Mouse (Mus musculus) forebrain, embryonic 16.5 days (tissue): ENCODE data around the gene G6pdx. TPM values are rescaled to one million over a fixed set of nuclear protein-coding genes. Genes with fewer than 3 reads are reported as not detected.

Source experiments
- ATAC-seq: fragments of 200-750 bp; cut with Nextera tagmentation; 2 replicates; pipeline ENCODE4 v1.8.0; 2017; ENCODE audit warnings: mild to moderate bottlenecking, moderate library complexity
- H3K27ac ChIP-seq: fragments of 300-500 bp; sonication (generic); 2 replicates; pipeline ENCODE4 v1.5.1; 2014; ENCODE audit warnings: low read length, control low read depth
- H3K27me3 ChIP-seq: fragments of 300-500 bp; sonication (generic); replicated peaks from 2 replicates; pipeline ENCODE4 v1.6.1; 2014; ENCODE audit warnings: low read length; ENCODE audit not compliant: control insufficient read depth, insufficient read depth
- H3K36me3 ChIP-seq: fragments of 300-500 bp; sonication (generic); 2 replicates; pipeline ENCODE4 v1.6.1; 2014; ENCODE audit not compliant: control insufficient read depth, insufficient read depth
- H3K4me1 ChIP-seq: fragments of 300-500 bp; sonication (generic); replicated peaks from 2 replicates; pipeline ENCODE4 v1.6.1; 2014; ENCODE audit warnings: low read length; ENCODE audit not compliant: control insufficient read depth, insufficient read depth
- H3K4me2 ChIP-seq: fragments of 300-500 bp; sonication (generic); 2 replicates; pipeline ENCODE4 v1.6.1; 2014; ENCODE audit warnings: mild to moderate bottlenecking, low read length, control low read depth
- H3K4me3 ChIP-seq: fragments of 300-500 bp; sonication (generic); replicated peaks from 2 replicates; pipeline ENCODE4 v1.5.1; 2014; ENCODE audit warnings: mild to moderate bottlenecking, low read length, control low read depth
- H3K9ac ChIP-seq: fragments of 300-500 bp; sonication (generic); replicated peaks from 2 replicates; pipeline ENCODE4 v1.6.1; 2014; ENCODE audit warnings: low read depth, low read length, control low read depth
- H3K9me3 ChIP-seq: fragments of 300-500 bp; sonication (generic); 2 replicates; pipeline ENCODE4 v1.6.1; 2016; ENCODE audit warnings: low read length; ENCODE audit not compliant: control insufficient read depth
- WGBS: fragments of 180-500 bp; shearing (Covaris S2); extraction: QIAGEN DNeasy Blood & Tissue Kit; methylation state at CpG from one replicate; pipeline ENCODE4 v1.1.7; 2014; 5-methylcytosine and 5-hydroxymethylcytosine counted together
- polyA plus RNA-seq: library from polyadenylated mRNA; unstranded; fragments of >200 nt; fragmentation: Nextera tagmentation; extraction: Ambion mirVana; gene quantifications from 2 replicates; pipeline ENCODE4 v1.2.1, GENCODE M21; 2015

Gene G6pdx
- polyA plus RNA-seq, 1 experiment from 2014 or later, result 60.7 TPM

DNA sequence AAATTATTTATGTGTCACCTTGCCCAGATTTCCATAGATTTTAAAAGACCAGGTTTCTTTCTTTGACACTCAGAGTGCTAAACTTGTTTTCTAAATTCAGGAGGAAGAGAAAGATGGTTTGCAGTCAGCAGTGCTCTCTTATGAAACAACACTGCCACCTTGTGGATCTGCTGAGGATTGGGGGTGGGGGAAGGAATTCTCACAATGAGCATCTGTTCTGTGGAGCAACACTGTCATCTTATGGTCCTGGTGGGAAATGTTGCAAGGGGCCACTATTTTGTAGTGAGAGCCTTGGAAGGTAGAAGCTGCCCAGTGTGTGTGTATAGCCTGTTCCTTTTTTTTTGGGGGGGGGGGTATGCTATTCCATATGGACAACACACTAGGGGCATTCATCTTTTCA is 15.6 kb downstream of the G6pdx start:
- 0 out of 2 replicates have a peak, but pooled peaks cover 2% of the 10 kb centered on the region for H3K36me3 ChIP-seq
- H3K9ac ChIP-seq, result no peak overlapping the region
- H3K27ac ChIP-seq, result no peak overlapping the region
- H3K4me3 ChIP-seq, result no peak overlapping the region
- H3K27me3 ChIP-seq, result no peaks in the 10 kb centered on the region
- no peaks in the 10 kb centered on the region for H3K4me1 ChIP-seq
- no peaks in the 10 kb centered on the region for H3K9me3 ChIP-seq
- no peak overlapping the region for H3K4me2 ChIP-seq
- peak; percentile 87 for ATAC-seq

DNA sequence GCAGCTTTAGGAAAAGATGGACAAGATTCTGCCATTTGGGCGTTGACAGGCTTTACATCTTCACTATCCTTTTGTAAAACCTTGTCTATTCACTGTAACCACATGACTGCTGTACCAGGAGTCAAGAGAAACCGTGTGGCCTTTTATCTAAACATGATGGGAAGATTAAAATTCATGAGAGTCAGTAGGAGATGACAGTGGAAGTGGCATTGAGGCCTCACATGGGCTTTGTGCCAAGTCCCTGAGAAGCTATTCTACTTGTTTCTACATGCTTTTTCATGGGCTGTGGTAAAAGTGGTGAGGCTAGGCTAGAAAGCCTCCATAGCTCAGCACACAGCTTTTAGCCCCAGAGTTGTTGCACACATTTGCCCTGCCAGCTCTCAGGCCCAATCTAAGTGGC is 20.7 kb downstream of the G6pdx start:
- Histone ChIP-seq H3K27me3 (no peaks in the 10 kb centered on the region), H3K4me2 (no peak overlapping the region), H3K27ac (no peak overlapping the region), H3K9me3 (no peaks in the 10 kb centered on the region), H3K4me1 (no peaks in the 10 kb centered on the region), H3K9ac (no peak overlapping the region), H3K4me3 (no peak overlapping the region), H3K36me3 (no peaks in the 10 kb centered on the region)
- ATAC-seq, result no peak
- WGBS, result 62% methylated on average over 2 of the region's 2 CpGs

DNA sequence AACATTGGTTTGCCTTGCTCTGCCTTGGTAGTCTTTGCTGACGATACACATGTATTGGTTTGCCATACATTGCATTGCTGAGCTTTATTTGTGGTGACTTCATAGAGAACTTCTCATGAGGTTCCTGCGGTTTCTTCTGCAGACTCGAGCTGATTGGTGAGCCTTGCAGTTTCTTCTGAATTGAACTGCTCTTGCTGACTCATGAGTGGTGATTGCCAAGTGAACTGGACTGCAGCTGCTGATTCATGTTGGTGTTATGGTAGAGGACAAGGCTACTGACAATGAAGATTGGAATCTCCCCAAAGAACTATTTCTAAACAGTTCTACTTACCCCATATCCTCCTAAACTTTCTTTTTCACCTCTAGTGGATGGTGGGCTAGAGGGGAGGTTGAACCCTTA is 28.9 kb downstream of the G6pdx start:
- ATAC-seq, result no peak
- no peak overlapping the region for H3K4me2 ChIP-seq
- no peaks in the 10 kb centered on the region for H3K36me3 ChIP-seq
- H3K27me3 ChIP-seq, result no peaks in the 10 kb centered on the region
- no peaks in the 10 kb centered on the region for H3K9me3 ChIP-seq
- no peak overlapping the region for H3K4me3 ChIP-seq
- H3K9ac ChIP-seq, result no peak overlapping the region
- no peak overlapping the region for H3K27ac ChIP-seq
- 85% methylated on average over 3 of the region's 3 CpGs for WGBS
- no peaks in the 10 kb centered on the region for H3K4me1 ChIP-seq

DNA sequence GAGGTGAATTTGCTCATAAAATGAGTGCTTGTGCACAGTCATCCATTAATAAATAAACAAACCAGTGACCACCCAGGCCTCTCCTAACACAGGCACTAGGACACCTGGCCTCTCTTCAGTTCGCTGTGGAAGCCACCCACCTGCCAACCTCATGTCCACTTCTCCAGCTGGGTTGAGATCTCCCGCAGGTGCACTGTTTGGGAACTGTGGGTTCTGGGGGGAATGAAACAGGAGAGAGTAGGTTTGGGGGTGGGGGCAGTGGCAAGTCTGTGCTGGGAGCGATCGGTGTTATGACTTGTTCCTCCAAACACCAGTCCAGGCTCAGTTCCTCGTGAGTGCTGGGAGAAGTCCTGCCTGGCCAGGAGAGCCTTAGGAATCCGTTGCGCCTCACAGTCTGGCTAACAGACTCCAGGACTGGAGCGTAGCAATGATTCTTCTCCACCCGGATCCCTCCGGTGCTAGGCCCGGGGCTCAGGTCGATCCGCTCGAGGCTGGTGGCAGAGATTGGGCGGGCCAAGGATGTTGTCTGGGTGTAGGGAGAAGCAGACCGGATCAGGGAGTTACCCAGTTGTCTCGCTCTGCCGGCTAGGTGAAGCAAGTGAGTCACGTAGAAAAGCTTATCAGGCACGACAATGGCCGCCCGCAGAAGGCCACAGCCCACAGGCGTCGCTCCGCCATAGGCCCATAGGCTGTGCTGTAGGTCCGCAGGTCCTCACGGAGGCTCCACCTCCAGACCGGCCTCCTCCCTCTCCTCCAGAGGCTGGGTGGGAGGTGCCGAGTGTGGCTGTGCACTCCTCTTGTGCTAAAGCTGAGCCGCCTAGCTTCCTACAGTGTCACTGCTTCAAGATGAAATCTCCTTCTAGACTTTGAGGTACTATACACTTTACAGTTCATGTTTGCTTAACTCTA is 36.2 kb downstream of the G6pdx start, which contains the start of the genes Fam3a and Ikbkg:
Gene Fam3a (minus strand): TSS at position 738 of the 909 bp plus-strand sequence.
Gene Ikbkg (plus strand): TSS at position 756 of the 909 bp plus-strand sequence.
- Histone ChIP-seq H3K36me3 (no peaks in the 10 kb centered on the region), H3K4me3 (peak within 1 kb of the TSS; percentile 54), H3K27me3 (no peaks in the 10 kb centered on the region), H3K9ac (peak within 1 kb of the TSS; percentile 78), H3K4me1 (peaks cover 9% of the 10 kb centered on the region), H3K27ac (peak within 1 kb of the TSS; percentile 75), H3K4me2 (peak within 1 kb of the TSS; percentile 67), H3K9me3 (no peaks in the 10 kb centered on the region)
- ATAC-seq, result peak; percentile 100
- WGBS, result 20% methylated on average over 30 of the region's 30 CpGs

DNA sequence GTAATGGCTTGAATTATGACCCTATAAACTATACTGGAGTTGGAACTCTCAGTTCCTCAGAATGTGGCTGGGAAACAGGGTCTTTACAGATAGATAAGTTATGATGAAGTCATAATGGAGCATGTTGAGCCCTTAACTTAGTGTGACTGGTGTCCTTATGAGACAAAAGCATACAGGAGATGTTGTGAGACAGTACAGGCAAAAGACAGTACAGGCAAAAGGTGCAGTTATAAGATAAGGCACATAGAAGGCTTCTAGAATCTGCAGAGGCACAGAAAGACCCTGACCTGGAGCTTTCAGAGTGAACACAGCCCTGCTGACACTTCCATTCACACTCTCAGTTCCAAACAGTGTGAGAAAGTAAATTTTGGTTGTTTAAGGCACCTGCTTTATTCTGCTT is 40.8 kb downstream of the G6pdx start:
- Histone ChIP-seq H3K9ac (no peak overlapping the region), H3K36me3 (no peaks in the 10 kb centered on the region), H3K27ac (no peak overlapping the region), H3K4me1 (peaks cover 6% of the 10 kb centered on the region), H3K27me3 (no peaks in the 10 kb centered on the region), H3K9me3 (no peaks in the 10 kb centered on the region), H3K4me2 (no peak overlapping the region), H3K4me3 (no peak overlapping the region)
- ATAC-seq, result no peak

DNA sequence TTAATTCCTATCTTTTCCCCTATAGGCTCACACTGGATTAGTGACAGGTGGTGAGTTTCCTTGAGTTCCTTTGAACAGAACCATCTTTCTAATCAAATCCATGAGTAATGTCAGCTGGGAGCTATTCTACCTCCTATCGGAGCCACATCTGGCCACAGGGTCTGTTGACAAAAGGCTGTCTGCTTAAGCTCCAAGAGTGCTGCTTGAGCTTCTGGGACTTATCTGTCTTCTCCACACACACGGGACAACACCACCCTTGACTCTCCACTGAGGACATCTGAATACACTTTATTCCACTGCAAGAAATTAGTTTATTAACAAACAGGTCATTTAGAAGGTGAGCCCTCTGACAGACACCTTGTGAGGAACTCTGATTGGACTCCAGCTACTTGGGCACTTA is 44.5 kb downstream of the G6pdx start:
- H3K4me2 ChIP-seq, result no peak overlapping the region

DNA sequence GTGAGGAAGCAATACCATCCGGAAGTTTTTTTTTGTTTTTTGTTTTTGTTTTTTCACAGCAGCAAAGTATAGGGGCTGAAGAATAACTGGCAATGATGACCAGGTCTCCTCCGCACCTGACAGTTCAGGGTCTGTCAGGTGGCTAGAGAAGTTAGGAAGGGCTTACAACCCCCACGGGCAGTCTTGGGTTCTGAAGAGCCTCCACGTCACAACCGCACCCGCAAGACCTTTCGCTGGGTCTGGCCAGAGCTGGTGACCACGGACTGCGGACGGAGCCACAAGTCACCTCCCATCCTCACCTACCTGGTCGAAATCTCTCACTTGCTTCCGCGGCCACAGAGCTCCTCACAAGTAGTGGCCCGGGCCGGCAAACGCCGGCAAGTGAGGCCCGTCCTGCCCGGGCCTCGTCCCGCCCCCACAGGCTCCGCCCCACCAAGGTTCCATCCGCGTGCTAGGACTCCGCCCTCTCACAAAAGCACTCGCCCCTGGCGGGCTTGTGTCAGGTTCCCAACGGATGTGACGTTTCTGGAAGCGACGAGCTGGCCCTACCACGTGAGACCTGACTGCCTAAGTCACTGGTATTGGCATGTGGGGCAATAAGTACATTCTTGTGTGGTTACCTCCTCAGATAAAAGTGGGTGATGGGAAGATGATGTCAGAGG is 56.0 kb downstream of the G6pdx start, which contains the start of the genes Ubl4a and Slc10a3:
Gene Ubl4a (minus strand): TSS at position 331 of the 662 bp plus-strand sequence.
Gene Slc10a3 (minus strand): TSS at position 462 of the 662 bp plus-strand sequence.
- peak; percentile 91 for ATAC-seq
- peak within 1 kb of the TSS; percentile 66 for H3K4me2 ChIP-seq
- H3K9ac ChIP-seq, result peak within 1 kb of the TSS; percentile 56
- no peak within 1 kb of the TSS for H3K27ac ChIP-seq
- no peaks in the 10 kb centered on the region for H3K9me3 ChIP-seq
- no peaks in the 10 kb centered on the region for H3K36me3 ChIP-seq
- no peaks in the 10 kb centered on the region for H3K27me3 ChIP-seq
- H3K4me3 ChIP-seq, result peak within 1 kb of the TSS; percentile 50
- WGBS, result 24% methylated on average over 32 of the region's 32 CpGs
- peaks cover 4% of the 10 kb centered on the region for H3K4me1 ChIP-seq

More for the DNA sequence above, 44.5 kb downstream of the G6pdx start:
- Histone ChIP-seq H3K27me3 (no peaks in the 10 kb centered on the region), H3K36me3 (no peaks in the 10 kb centered on the region), H3K27ac (no peak overlapping the region), H3K4me3 (no peak overlapping the region), H3K9me3 (no peaks in the 10 kb centered on the region), H3K9ac (no peak overlapping the region), H3K4me1 (no peaks in the 10 kb centered on the region)
- no peak for ATAC-seq
- WGBS, result 89% methylated on average over 2 of the region's 2 CpGs

DNA sequence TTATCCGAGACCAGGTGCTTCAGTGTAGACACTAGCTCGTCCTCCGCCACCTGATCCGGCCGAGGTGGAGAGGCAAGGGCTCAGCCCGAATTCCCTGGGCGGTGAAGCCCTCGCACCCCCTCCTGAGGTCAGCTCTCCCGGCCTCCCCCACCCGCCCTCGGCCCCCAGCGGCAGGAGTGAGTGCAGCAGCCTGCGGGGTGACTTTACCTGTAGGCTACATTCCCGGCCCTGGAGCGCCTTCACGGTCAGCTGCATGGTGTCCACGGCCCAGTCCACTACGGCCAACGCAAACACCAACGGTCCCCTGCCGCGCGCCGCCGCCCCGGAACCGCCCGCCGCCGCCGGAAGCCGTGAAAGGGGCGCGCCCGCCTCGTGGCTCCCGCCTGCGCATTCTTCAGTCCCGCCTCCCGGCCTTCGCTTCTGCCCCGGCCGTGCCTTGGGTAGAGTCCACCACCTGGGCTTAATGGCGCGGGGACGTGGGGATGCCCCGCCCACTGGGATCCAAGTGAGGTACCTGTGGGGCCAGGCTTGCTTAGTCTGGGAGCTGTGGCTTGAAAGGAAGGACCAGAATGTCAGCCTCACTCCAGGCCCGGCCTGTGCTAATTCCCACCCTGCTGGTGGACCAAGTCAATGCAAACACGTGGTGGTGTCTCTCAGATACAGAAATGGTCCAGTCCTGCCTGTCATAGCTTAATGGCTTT is 60.6 kb downstream of the G6pdx start:
- ATAC-seq, result peak; percentile 77
- H3K27ac ChIP-seq, result peak overlapping the region; percentile 41; the same call in 1 of the 2 replicates
- H3K27me3 ChIP-seq, result no peaks in the 10 kb centered on the region
- H3K4me1 ChIP-seq, result peaks cover 11% of the 10 kb centered on the region
- peak overlapping the region; percentile 82 for H3K9ac ChIP-seq
- WGBS, result 27% methylated on average over 20 of the region's 49 CpGs
- H3K9me3 ChIP-seq, result no peaks in the 10 kb centered on the region
- H3K4me3 ChIP-seq, result peak overlapping the region; percentile 63
- H3K36me3 ChIP-seq, result no peaks in the 10 kb centered on the region
- H3K4me2 ChIP-seq, result peak overlapping the region; percentile 62

DNA sequence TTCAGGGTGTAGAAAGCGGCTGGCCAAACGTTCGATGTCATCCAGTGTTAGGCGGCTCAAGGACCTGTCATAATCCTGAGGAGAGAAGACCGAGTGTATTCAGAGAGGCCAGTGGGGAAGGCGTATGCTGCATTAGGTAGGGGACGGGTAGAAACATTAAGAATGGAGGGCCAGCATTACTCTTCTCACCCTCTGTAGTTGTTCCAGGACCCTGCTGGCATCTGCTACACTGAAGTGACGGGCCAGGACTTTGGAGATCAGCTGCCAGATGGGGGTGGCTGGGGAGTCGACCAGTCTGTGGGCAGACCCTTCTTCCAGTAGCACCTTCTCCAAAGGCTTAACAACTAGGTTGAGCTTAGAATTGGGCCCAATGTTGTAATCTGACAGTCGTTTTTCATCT is 61.5 kb downstream of the G6pdx start:
- ATAC-seq, result no peak
- Histone ChIP-seq H3K36me3 (no peaks in the 10 kb centered on the region), H3K4me3 (peak overlapping the region; percentile 63), H3K27ac (no peak overlapping the region), H3K27me3 (no peaks in the 10 kb centered on the region), H3K4me1 (peaks cover 11% of the 10 kb centered on the region), H3K4me2 (peak overlapping the region; percentile 62), H3K9me3 (no peaks in the 10 kb centered on the region), H3K9ac (peak overlapping the region; percentile 82)
- WGBS, result 65% methylated on average over 10 of the region's 10 CpGs
